Mouse (Mus musculus) embryo, embryonic 10.5 days (tissue): ENCODE data around the gene Eid2b.
A peak's percentile ranks its signal among the peaks of the same experiment; 100 is the strongest.

Experiments used
- DNase-seq: peaks from one replicate; pipeline ENCODE4 v3.0.0-alpha.2; 2015; ENCODE audit warnings: low spot score

The Eid2b gene

DNA sequence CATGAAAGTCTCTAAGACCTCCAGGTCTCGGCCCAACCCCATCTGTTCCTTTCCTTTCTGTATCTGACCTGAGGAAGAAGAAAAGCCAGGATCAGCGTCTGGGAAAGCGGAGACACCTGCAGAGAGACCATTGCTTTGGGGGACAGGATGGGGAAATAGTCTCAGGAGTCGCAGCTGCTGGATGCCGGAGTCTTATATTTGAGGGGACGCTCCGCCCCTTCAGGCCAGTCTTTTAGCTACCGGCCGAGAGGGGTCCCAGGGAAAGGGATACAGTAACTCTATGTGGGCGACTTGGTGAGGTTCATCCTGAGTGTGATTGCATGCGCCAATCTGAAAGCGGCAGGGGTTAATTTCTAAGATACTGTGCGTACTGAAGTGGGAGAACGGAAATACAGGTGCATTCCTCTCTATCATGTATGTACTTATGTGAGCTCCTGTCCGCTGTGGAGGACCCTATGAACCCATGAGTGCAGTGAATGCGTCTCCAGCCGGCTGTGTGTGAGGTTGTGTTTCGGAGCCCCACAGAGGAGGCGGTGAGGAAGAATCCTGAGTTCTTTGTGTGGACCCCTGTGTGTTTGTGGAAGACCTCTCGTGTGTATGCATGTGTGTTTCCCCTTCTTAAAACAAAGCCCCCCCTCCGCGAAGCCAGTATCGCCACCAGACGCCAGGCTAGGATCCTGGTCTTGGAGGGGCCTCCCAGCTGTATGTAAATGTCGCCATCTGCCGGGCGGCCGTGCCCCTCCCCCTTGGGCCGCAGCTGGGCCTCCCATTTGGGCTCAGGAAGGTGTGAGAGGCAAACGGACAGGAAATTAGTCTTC lies 24.3 kb downstream of the Eid2b start, which contains the start of gene Dll3:
Dll3 (minus strand) TSS at position 623 of the 818 bp plus-strand sequence.
- DNase-seq, result peak; percentile 84

DNA sequence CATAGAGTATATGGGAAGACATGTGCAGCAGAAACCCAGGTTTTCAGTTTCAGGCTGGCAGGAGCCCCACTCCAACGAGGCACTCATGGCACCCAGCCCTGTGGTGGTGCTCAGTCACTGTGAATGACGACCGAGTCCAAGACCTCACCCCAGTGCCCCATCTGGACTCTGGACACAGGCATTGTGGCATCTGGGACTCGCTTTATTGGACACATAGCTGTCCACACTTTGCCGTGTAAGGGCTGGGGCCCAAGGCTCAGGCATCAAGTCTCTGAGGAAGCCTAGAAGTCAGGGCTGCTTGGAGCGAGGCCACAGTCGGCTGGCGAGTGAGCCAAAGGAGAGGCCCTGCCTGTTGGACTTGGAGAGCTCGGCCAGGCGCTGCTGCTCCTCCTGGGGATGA lies 28.1 kb downstream of the Eid2b start:
- DNase-seq, result no peak

- DNase-seq, result no peak
Measured at GRCm38 (mm10) chr7:28306216-28306615, 28.7 kb downstream of the Eid2b start.

DNA sequence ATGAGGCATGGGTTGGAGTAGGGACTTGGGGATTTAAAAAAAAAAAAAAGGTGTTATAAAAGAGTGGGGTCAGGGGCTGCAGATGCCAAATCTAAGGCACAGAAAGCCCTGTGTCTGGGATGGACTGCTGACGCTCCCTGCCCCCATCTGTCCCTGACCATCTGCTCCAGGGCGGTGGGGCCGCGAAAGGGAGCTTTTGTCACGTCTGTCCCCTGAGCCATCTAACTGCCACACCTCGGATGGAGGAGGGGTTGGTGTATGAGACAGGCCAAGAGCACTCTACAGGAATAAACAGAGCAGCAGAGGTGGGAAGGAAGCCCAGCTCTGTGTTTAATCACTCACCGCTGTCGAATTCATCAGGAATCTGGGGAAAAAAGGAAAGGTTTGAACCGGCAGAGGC lies 32.2 kb downstream of the Eid2b start:
- DNase-seq, result peak; percentile 45

DNA sequence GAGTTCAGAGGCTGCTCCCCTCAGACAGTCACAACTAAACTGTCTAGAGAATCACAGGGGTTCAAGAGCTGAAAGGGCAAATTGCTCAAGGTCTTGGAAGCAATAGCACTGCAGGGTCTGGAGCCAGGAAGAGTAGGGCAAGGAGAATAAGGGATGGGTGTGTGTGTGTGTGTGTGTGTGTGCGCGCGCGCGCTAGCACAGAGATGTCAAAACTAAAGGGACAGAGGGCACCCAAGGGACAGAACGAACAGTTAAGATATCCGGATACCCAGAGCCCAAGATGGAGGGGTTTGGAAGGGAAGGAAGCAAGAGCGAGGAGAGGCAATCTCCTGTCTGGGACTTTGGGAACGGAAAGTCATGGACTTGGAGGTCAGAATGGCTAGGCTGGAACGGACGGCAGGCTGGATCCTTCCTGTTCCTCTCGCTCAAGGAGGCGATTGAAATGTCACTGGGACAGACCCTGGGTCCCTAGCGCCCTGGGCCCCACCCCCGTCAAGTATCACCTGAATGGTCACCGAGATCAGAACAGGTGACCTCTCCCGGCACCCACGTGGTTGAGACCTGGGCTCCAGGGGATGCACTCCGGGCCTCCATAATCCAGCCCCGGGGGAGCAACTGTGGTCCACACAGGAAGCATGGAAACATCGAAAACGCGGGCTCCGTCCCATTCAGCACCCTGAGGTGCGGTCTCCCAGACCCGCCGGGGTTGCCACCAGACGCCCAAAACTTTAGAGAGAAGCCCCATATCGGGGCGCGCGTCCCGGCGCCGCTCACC lies 33.8 kb downstream of the Eid2b start:
- no peak for DNase-seq

DNA sequence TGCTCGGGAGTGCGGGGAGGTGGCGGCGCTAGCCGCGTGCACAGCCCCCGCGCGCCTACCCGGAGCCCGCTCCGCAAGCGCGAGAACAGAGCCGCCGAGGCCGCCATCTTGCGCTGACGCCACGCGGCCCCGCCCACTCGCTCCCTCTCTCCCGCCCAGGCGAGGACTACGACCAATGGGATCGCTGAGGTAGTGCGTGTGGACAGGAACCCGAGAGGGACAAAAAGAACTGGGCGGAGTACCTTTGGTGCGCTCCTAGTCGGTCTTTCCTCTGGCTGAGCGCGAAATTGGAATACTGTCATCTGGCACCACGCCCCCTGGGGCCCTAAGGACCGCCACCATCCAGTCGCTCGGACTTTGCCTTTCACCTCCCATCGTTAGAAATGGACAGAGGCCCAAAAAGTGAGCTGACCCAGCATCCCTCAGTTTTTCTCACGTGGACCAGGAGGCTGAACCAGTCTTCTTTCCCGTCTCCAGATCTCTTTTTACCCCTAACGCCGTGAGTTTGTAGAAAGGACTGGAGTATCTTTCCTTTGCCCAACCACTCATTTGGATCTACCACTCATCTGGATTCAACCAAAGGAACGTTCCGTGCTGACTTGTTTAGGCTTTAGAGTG lies 34.5 kb downstream of the Eid2b start, which contains the start of gene Timm50:
Timm50 (minus strand) TSS at position 147 of the 618 bp plus-strand sequence.
- DNase-seq, result peak; percentile 98

DNA sequence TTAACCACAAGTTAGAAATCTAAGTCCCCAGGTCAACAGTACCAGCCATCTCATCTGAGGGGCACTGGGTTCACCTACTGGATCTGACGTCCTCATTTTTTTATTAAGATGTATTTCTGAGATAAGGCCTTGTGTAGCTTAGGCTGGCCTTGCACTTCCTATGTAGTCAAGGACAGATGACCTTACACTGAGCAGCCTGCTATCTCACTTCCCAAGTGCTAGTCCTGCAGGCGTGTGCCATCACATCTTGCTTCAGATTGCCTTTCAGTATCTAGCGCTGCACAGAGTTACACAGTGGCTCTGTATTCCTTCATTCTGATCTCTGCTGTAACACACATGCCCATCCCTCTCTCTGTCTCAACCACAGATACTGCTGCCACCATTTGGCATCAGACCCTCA lies 40.5 kb downstream of the Eid2b start:
- no peak for DNase-seq

DNA sequence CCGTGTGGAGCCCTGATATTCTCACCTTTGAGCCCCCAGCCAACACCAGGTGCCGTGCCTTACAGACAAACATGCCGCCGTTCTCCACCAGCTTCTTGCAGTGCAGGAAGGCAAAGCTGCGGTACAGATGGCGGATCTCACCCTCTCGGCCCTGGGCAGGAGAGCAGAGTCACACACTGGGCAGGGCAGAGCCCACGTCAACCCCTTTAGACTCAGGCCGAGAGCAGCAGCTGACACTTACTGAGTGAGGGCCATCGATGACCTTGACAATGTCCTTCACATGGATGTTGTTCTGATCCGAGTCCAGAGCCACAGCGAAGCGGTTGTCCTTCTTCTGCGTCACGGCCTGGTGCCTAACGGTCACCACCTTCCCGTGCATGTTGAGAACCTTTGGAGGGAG lies 41.2 kb downstream of the Eid2b start:
- DNase-seq, result no peak

GRCm38 (mm10) chr7:28321974-28322720 lies 44.6 kb downstream of the Eid2b start:
- DNase-seq, result no peak

DNA sequence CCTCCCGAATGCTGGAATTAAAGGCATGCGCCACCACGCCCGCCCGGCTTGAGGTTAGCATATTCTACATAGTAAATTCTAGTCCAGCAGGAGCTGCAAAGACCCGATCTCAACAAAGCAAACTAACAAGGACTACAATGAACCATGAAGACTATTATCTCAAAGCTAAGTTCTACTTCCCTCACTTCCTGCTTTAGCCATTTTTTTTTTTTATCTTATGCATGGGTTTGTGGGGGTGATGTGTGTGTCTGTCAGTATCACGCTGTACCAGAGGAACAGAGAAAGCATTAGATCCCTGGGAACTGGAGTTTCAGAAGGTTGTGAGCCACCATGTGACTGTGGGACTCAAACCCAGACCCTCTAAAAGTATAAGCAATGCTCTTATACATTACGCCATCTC lies 47.8 kb downstream of the Eid2b start:
- DNase-seq, result no peak

DNA sequence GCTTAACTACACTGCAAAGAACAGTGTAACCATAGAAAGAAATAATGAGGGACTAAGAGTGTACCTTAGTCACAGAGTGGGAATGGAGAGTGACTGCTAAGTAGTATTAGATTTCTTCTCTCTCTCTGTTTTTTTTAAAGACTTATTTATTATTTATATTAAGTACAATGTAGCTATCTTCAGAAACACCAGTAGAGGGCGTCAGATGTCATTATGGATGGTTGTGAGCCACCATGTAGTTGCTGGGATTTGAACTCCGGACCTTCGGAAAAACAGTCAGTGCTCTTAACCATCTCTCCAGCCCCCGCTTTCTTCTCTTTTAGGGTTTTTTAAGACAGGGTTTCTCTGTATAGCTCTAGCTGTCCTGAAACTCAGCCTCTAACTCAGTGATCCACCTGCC lies 48.9 kb downstream of the Eid2b start:
- DNase-seq, result no peak

DNA sequence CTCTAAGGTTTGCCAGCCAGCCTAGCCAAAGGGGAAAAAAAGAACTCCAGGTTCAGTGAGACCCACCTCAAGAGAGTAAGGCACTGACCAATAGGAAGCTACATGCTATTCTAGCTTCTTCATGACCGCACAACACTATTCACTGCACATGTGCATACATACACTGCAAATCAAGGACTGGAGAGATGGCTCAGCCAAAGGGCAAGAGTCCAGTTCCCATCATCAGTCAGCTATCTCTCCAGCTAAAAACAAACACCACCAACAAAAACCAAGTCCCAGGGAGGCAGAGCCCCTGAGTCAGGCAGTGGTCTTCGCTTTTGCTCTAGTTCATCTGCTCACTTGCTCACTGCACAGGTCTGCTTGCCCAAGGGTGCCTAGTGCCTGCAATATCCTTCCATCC lies 50.7 kb downstream of the Eid2b start:
- no peak for DNase-seq
